Comparison of ENCODE assay signal across 31 mouse cellular contexts in the genomic region with DNA sequence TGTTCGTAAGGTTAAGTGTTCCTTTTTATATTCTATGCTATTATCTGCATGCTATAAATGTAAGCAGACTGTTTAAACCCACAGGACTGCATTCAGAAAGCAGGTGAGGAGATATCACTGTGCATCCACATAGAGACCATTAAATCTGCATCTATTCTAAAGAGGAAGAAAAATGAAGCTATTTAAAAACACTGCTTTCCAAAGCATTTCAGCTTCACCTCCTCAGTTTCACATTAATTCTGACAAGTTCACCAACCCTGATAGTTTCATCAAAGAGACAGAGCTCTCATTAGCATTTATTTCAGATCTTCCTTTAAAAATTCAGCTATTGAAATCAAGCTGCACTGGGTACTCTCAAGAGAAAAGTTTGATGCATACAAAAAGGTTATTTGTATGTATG. TPM values are rescaled to one million over a fixed set of nuclear protein-coding genes. Genes with fewer than 3 reads are reported as not detected.
DNase-seq lines count a peak whose midpoint lies in the region; ATAC-seq and TF ChIP-seq lines count a peak whose summit lies in the region.
"Had no signal": no experiment of that assay in that cellular context is flagged by ENCODE, and none has a peak within 500 bp of the region (broad histone marks: within the 10 kb centered on the region; RNA-seq: fewer than 3 reads in every experiment).

No protein-coding gene starts in this region.

- H3K9ac ChIP-seq in forebrain, postnatal 0 days = no peak overlapping the region
- no peak overlapping the region for H3K9ac ChIP-seq in forebrain, embryonic 13.5 days
- no peak overlapping the region for H3K9ac ChIP-seq in midbrain, embryonic 15.5 days
- H3K9ac ChIP-seq in midbrain, embryonic 13.5 days (replicated peaks) = no peak overlapping the region
- H3K9ac ChIP-seq in intestine, embryonic 15.5 days = no peak overlapping the region
- H3K9ac ChIP-seq: embryonic facial prominence, embryonic 12.5 days; embryonic facial prominence, embryonic 15.5 days; hindbrain, embryonic 12.5 days had no signal

- H3K4me3 ChIP-seq in forebrain, postnatal 0 days (ENCODE audit: low read depth, low read length) = no peak overlapping the region
- no peak overlapping the region for H3K4me3 ChIP-seq in forebrain, embryonic 13.5 days
- no peak overlapping the region for H3K4me3 ChIP-seq in midbrain, embryonic 15.5 days
- H3K4me3 ChIP-seq in midbrain, embryonic 13.5 days (replicated peaks) = no peak overlapping the region
- H3K4me3 ChIP-seq in intestine, embryonic 15.5 days (replicated peaks) = no peak overlapping the region
- H3K4me3 ChIP-seq: embryonic facial prominence, embryonic 12.5 days; embryonic facial prominence, embryonic 15.5 days; gastrocnemius, adult 2 months; hindbrain, embryonic 12.5 days had no signal

- 77% methylated on average over 1 of the region's 1 CpGs for WGBS in forebrain, postnatal 0 days
- 84% methylated on average over 1 of the region's 1 CpGs for WGBS in forebrain, embryonic 13.5 days
- WGBS in midbrain, embryonic 15.5 days = 78% methylated on average over 1 of the region's 1 CpGs
- 82% methylated on average over 1 of the region's 1 CpGs for WGBS in midbrain, embryonic 13.5 days
- 98% methylated on average over 1 of the region's 1 CpGs for WGBS in intestine, embryonic 15.5 days

- ATAC-seq in forebrain, postnatal 0 days = peak; percentile 51; the same call in 1 of the 2 replicates
- ATAC-seq in forebrain, embryonic 13.5 days = no peak
- ATAC-seq in midbrain, embryonic 15.5 days (replicated peaks) = peak; percentile 54
- no peak for ATAC-seq in midbrain, embryonic 13.5 days
- no peak for ATAC-seq in intestine, embryonic 15.5 days
- ATAC-seq: CD4-positive, CD25-positive, alpha-beta regulatory T cell, adult 4 months; hindbrain, postnatal 0 days; inflammation-experienced regulatory T-cells, adult 6 months; intestine, postnatal 0 days had no signal

- H3K4me1 ChIP-seq in forebrain, postnatal 0 days (ENCODE audit: insufficient read depth) = no peaks in the 10 kb centered on the region
- no peaks in the 10 kb centered on the region for H3K4me1 ChIP-seq in forebrain, embryonic 13.5 days
- H3K4me1 ChIP-seq in midbrain, embryonic 15.5 days = no peaks in the 10 kb centered on the region
- H3K4me1 ChIP-seq in midbrain, embryonic 13.5 days (replicated peaks) = peaks cover 6% of the 10 kb centered on the region; the same call in 1 of the 2 replicates
- no peaks in the 10 kb centered on the region for H3K4me1 ChIP-seq in intestine, embryonic 15.5 days (replicated peaks)
- H3K4me1 ChIP-seq: embryonic facial prominence, embryonic 12.5 days; embryonic facial prominence, embryonic 15.5 days; hindbrain, embryonic 12.5 days had no signal

- no peak for TF ChIP-seq CTCF in forebrain, postnatal 0 days (IDR thresholded peaks at IDR 0.05; ENCODE audit: low read depth)
- no peak for TF ChIP-seq CTCF in brain, embryonic 14.5 days (IDR thresholded peaks at IDR 0.05; ENCODE audit: borderline replicate concordance, extremely low read depth, insufficient read depth, insufficient read length)

- H3K9me3 ChIP-seq in forebrain, postnatal 0 days (ENCODE audit: low read length) = no peaks in the 10 kb centered on the region
- peaks cover 9% of the 10 kb centered on the region for H3K9me3 ChIP-seq in forebrain, embryonic 13.5 days (replicated peaks)
- H3K9me3 ChIP-seq in midbrain, embryonic 15.5 days = no peaks in the 10 kb centered on the region
- H3K9me3 ChIP-seq in midbrain, embryonic 13.5 days = no peaks in the 10 kb centered on the region
- H3K9me3 ChIP-seq in intestine, embryonic 15.5 days = no peaks in the 10 kb centered on the region
- H3K9me3 ChIP-seq: embryonic facial prominence, embryonic 15.5 days had no signal

- peak overlapping the region; percentile 3; the same call in 1 of the 2 replicates for H3K27ac ChIP-seq in forebrain, postnatal 0 days (ENCODE audit: low read depth, low read length)
- H3K27ac ChIP-seq in forebrain, embryonic 13.5 days = no peak overlapping the region
- H3K27ac ChIP-seq in midbrain, embryonic 15.5 days = 0 out of 2 replicates have a peak overlapping the region, but pooled peaks have one; percentile 48
- H3K27ac ChIP-seq in midbrain, embryonic 13.5 days = no peak overlapping the region
- no peak overlapping the region for H3K27ac ChIP-seq in intestine, embryonic 15.5 days
- H3K27ac ChIP-seq: embryonic facial prominence, embryonic 12.5 days; embryonic facial prominence, embryonic 15.5 days; gastrocnemius, adult 2 months; hindbrain, embryonic 12.5 days; hindbrain, postnatal 0 days had no signal

- H3K27me3 ChIP-seq in forebrain, postnatal 0 days (ENCODE audit: insufficient read depth, low read length) = no peaks in the 10 kb centered on the region
- no peaks in the 10 kb centered on the region for H3K27me3 ChIP-seq in forebrain, embryonic 13.5 days
- H3K27me3 ChIP-seq in midbrain, embryonic 15.5 days (replicated peaks) = no peaks in the 10 kb centered on the region
- H3K27me3 ChIP-seq in midbrain, embryonic 13.5 days = no peaks in the 10 kb centered on the region
- no peaks in the 10 kb centered on the region for H3K27me3 ChIP-seq in intestine, embryonic 15.5 days (replicated peaks)
- H3K27me3 ChIP-seq: embryonic facial prominence, embryonic 12.5 days; embryonic facial prominence, embryonic 15.5 days; hindbrain, embryonic 12.5 days had no signal

- no peaks in the 10 kb centered on the region for H3K36me3 ChIP-seq in forebrain, postnatal 0 days (ENCODE audit: insufficient read depth)
- H3K36me3 ChIP-seq in forebrain, embryonic 13.5 days (ENCODE audit: poor library complexity, severe bottlenecking) = no peaks in the 10 kb centered on the region
- H3K36me3 ChIP-seq in midbrain, embryonic 15.5 days (replicated peaks) = no peaks in the 10 kb centered on the region
- no peaks in the 10 kb centered on the region for H3K36me3 ChIP-seq in midbrain, embryonic 13.5 days
- H3K36me3 ChIP-seq in intestine, embryonic 15.5 days = no peaks in the 10 kb centered on the region
- H3K36me3 ChIP-seq: embryonic facial prominence, embryonic 12.5 days; embryonic facial prominence, embryonic 15.5 days; hindbrain, embryonic 12.5 days had no signal

- no peak overlapping the region for H3K4me2 ChIP-seq in forebrain, postnatal 0 days (ENCODE audit: low read depth)
- H3K4me2 ChIP-seq in forebrain, embryonic 13.5 days = no peak overlapping the region
- no peak overlapping the region for H3K4me2 ChIP-seq in midbrain, embryonic 15.5 days
- H3K4me2 ChIP-seq in midbrain, embryonic 13.5 days (replicated peaks) = no peak overlapping the region
- no peak overlapping the region for H3K4me2 ChIP-seq in intestine, embryonic 15.5 days (replicated peaks)
- H3K4me2 ChIP-seq: embryonic facial prominence, embryonic 12.5 days; embryonic facial prominence, embryonic 15.5 days; heart, embryonic 11.5 days; hindbrain, embryonic 12.5 days had no signal

- no peak for TF ChIP-seq POLR2A in brain, embryonic 14.5 days (IDR thresholded peaks at IDR 0.05; ENCODE audit: borderline replicate concordance, extremely low read depth, insufficient read depth, insufficient read length, poor library complexity, severe bottlenecking)

- peak; percentile 2 for DNase-seq in forebrain, postnatal 0 days
- DNase-seq in brain, embryonic 14.5 days (ENCODE audit: low read depth) = peak; percentile 51
- DNase-seq: adrenal gland, adult 2 months; adrenal gland, postnatal 14 days; cerebellum, adult 2 months; cerebellum, adult 9-11 months; cerebellum, postnatal 25 days; gastrocnemius, adult 2 months; gastrocnemius, postnatal 14 days had no signal

RNA-seq across cellular contexts. Expression of gene Sycp1, which starts 2.2 kb away (rescaled TPM):
- not detected in 2 replicates for total RNA-seq in forebrain, postnatal 0 days (2014; rRNA removed)
- polyA plus RNA-seq in forebrain, postnatal 0 days (2015; fragmentation: Nextera tagmentation; extraction: Ambion mirVana) = not detected in 2 replicates
- not detected in 2 replicates for polyA plus RNA-seq in forebrain, embryonic 13.5 days (2015; fragmentation: Nextera tagmentation; extraction: Ambion mirVana)
- polyA plus RNA-seq in midbrain, embryonic 15.5 days (2015; fragmentation: Nextera tagmentation; extraction: Ambion mirVana) = not detected in 2 replicates
- polyA plus RNA-seq in midbrain, embryonic 13.5 days (2015; fragmentation: Nextera tagmentation; extraction: Ambion mirVana) = not detected in 2 replicates
- not detected in 2 replicates for polyA plus RNA-seq in brain, embryonic 14.5 days (2012; rRNA removed)
- polyA plus RNA-seq in intestine, embryonic 15.5 days (2015; fragmentation: Nextera tagmentation; extraction: Ambion mirVana) = not detected in 2 replicates
- total RNA-seq: adrenal gland, adult 2 months; common myeloid progenitor, adult 5-6 weeks; gastrocnemius, adult 2 months; gastrocnemius, postnatal 14 days; gastrocnemius, postnatal 4 days; heart, adult 8-10 months; heart, postnatal 25 days; hematopoietic stem cell, adult 5-6 weeks; hindbrain, postnatal 0 days had no signal
- polyA plus RNA-seq: adrenal gland, adult 2 months; CD4-positive, CD25-positive, alpha-beta regulatory T cell, adult 4 months; embryonic facial prominence, embryonic 12.5 days; embryonic facial prominence, embryonic 15.5 days; forebrain, embryonic 11.5 days; frontal cortex, adult 2 months; heart, embryonic 11.5 days; heart, embryonic 14.5 days; heart, postnatal 0 days; hindbrain, embryonic 12.5 days; hindbrain, postnatal 0 days; inflammation-experienced regulatory T-cells, adult 6 months; intestine, postnatal 0 days had no signal

RNA-seq across cellular contexts. Expression of gene Nr1h5, which starts 25.8 kb away (rescaled TPM):
- total RNA-seq in forebrain, postnatal 0 days (2014; rRNA removed) = 0.52 TPM in 1 of 2 replicates, not detected in the other
- 0.05 and 0.17 TPM in 2 replicates for polyA plus RNA-seq in forebrain, postnatal 0 days (2015; fragmentation: Nextera tagmentation; extraction: Ambion mirVana)
- polyA plus RNA-seq in forebrain, embryonic 13.5 days (2015; fragmentation: Nextera tagmentation; extraction: Ambion mirVana) = not detected in 2 replicates
- polyA plus RNA-seq in midbrain, embryonic 15.5 days (2015; fragmentation: Nextera tagmentation; extraction: Ambion mirVana) = 0.05 and 0.17 TPM in 2 replicates
- 0.22 TPM in 1 of 2 replicates, not detected in the other for polyA plus RNA-seq in midbrain, embryonic 13.5 days (2015; fragmentation: Nextera tagmentation; extraction: Ambion mirVana)
- 0.12 and 0.13 TPM in 2 replicates for polyA plus RNA-seq in brain, embryonic 14.5 days (2012; rRNA removed)
- polyA plus RNA-seq in intestine, embryonic 15.5 days (2015; fragmentation: Nextera tagmentation; extraction: Ambion mirVana) = 0.06 and 0.15 TPM in 2 replicates
- total RNA-seq: adrenal gland, adult 2 months; common myeloid progenitor, adult 5-6 weeks; gastrocnemius, adult 2 months; gastrocnemius, postnatal 14 days; gastrocnemius, postnatal 4 days; heart, adult 8-10 months; heart, postnatal 25 days; hematopoietic stem cell, adult 5-6 weeks; hindbrain, postnatal 0 days; MEL had no signal
- polyA plus RNA-seq: adrenal gland, adult 2 months; CD4-positive, CD25-positive, alpha-beta regulatory T cell, adult 4 months; cerebellum, adult 2 months; heart, embryonic 14.5 days; hindbrain, embryonic 12.5 days; hindbrain, postnatal 0 days; inflammation-experienced regulatory T-cells, adult 6 months; intestine, postnatal 0 days had no signal

RNA-seq across cellular contexts. Expression of gene Sike1, which starts 57.4 kb away (rescaled TPM):
- 25.9 and 29.6 TPM in 2 replicates for total RNA-seq in forebrain, postnatal 0 days (2014; rRNA removed)
- polyA plus RNA-seq in forebrain, postnatal 0 days (2015; fragmentation: Nextera tagmentation; extraction: Ambion mirVana) = 43.0 and 48.2 TPM in 2 replicates
- 54.5 and 61.0 TPM in 2 replicates for polyA plus RNA-seq in forebrain, embryonic 13.5 days (2015; fragmentation: Nextera tagmentation; extraction: Ambion mirVana)
- polyA plus RNA-seq in midbrain, embryonic 15.5 days (2015; fragmentation: Nextera tagmentation; extraction: Ambion mirVana) = 57.0 and 59.2 TPM in 2 replicates
- 63.5 and 64.8 TPM in 2 replicates for polyA plus RNA-seq in midbrain, embryonic 13.5 days (2015; fragmentation: Nextera tagmentation; extraction: Ambion mirVana)
- polyA plus RNA-seq in brain, embryonic 14.5 days (2012; rRNA removed) = 46.5 and 49.0 TPM in 2 replicates
- polyA plus RNA-seq in intestine, embryonic 15.5 days (2015; fragmentation: Nextera tagmentation; extraction: Ambion mirVana) = 46.6 and 51.9 TPM in 2 replicates

Comparison
In these comparisons a context has a peak if more than half of its experiments do, and no peak if none do; other contexts are left out.
1. ATAC-seq: peak in forebrain, postnatal 0 days (single experiment) and midbrain, embryonic 15.5 days (single experiment); none in forebrain, embryonic 13.5 days (single experiment), midbrain, embryonic 13.5 days (single experiment) and intestine, embryonic 15.5 days (single experiment).
2. H3K27ac ChIP-seq: peak in forebrain, postnatal 0 days (single experiment) and midbrain, embryonic 15.5 days (single experiment); none in forebrain, embryonic 13.5 days (single experiment), midbrain, embryonic 13.5 days (single experiment) and intestine, embryonic 15.5 days (single experiment).